In the genomic region with DNA sequence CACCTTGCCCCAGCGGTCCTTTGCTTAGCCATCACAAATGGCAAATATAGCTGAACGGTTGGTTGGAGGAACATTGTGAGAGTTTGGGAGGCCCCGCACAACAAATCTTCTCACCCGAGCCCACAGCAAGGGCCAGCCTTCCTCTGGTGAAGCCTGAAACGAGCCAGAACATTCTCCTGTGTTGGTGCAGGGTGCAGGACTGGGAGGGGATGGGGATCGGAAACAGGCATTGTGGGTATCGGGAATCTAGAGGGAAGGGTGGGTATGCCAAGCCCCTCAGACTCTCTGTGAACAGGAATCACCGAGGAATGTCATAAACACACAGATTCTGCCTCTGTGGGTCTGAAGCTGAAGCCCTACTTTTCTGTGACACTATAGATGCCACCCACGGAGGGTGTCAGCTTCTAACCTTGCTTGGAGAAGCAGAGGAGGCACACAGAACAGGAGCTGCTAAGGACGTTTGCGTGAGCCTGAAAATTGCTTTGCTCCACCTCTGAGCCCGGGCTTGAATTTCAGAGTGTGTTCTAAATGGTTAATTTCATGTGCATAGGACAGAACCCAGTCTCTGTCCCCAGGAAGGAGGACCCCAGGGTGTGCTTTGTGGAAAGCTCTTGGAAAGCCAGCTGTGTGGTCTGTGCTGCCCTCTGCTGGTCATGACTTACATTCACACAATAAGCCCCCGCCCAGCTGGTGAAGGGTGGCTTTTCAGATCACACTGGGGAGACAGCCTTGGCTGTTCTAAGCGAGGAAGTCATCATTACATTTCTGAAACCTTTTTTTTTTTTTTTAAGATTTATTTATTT, we compare ENCODE assay signal across 7 mouse cellular contexts. TPM values are rescaled to one million over a fixed set of nuclear protein-coding genes. Genes with fewer than 3 reads are reported as not detected.
DNase-seq lines count a peak whose midpoint lies in the region; ATAC-seq and TF ChIP-seq lines count a peak whose summit lies in the region.

No protein-coding gene starts in this region.

- no peak overlapping the region for H3K4me2 ChIP-seq in midbrain, embryonic 11.5 days

- H3K9ac ChIP-seq in midbrain, embryonic 11.5 days (ENCODE audit: low read length), result peak overlapping the region; percentile 24; the same call in 1 of the 2 replicates

- peak; percentile 74 to 92 for DNase-seq in adrenal gland, adult (ENCODE audit: inconsistent age in 2 of 2, low spot score in 1 of 2)
- DNase-seq in gastrocnemius, postnatal 14 days, result peak; percentile 62
- peak; percentile 79 for DNase-seq in induced T-regulatory cell, adult 2 months (ENCODE audit: low read depth)
- DNase-seq in left cerebral cortex, adult 8-10 months (ENCODE audit: low spot score in 2 of 2), result peak; percentile 37 to 55
- DNase-seq in midbrain, embryonic 11.5 days (ENCODE audit: low spot score, missing footprints), result peak; percentile 95
- peak; percentile 54 for DNase-seq in skeletal muscle tissue, adult 2 months (ENCODE audit: low read depth, low spot score)

- intact Hi-C loops in gastrocnemius, postnatal 14 days (cut with DNase I; ENCODE audit: low total_unique reads), result no loop called here

- H3K4me1 ChIP-seq in cortical plate, adult 2 months (ENCODE audit: control insufficient read depth, insufficient read depth, low read length), result no peaks in the 10 kb centered on the region
- peaks cover 3% of the 10 kb centered on the region; the same call in 1 of the 2 replicates for H3K4me1 ChIP-seq in midbrain, embryonic 11.5 days (ENCODE audit: control insufficient read depth, insufficient read depth, low read length)

- H3K27ac ChIP-seq in cortical plate, adult 2 months (ENCODE audit: insufficient read depth, low read length), result no peak overlapping the region
- no peak overlapping the region for H3K27ac ChIP-seq in midbrain, embryonic 11.5 days (ENCODE audit: low read depth, low read length)

- no peaks in the 10 kb centered on the region for H3K27me3 ChIP-seq in midbrain, embryonic 11.5 days (ENCODE audit: control insufficient read depth, insufficient read depth, low read length)

- TF ChIP-seq POLR2A in cortical plate, adult 2 months (IDR thresholded peaks at IDR 0.05; ENCODE audit: extremely low read depth, insufficient read depth, low read length), result no peak

- no peak overlapping the region for H3K4me3 ChIP-seq in cortical plate, adult 2 months (ENCODE audit: insufficient read depth, low read length)
- H3K4me3 ChIP-seq in midbrain, embryonic 11.5 days (ENCODE audit: low read depth, low read length), result no peak overlapping the region

- no peaks in the 10 kb centered on the region for H3K9me3 ChIP-seq in midbrain, embryonic 11.5 days (ENCODE audit: control insufficient read depth, low read length)

- peak; percentile 83; the same call in 1 of the 2 replicates for ATAC-seq in midbrain, embryonic 11.5 days (ENCODE audit: low FRiP score)

- H3K36me3 ChIP-seq in midbrain, embryonic 11.5 days (ENCODE audit: control insufficient read depth, insufficient read depth, low read length), result no peaks in the 10 kb centered on the region

- TF ChIP-seq CTCF in cortical plate, adult 2 months (IDR thresholded peaks at IDR 0.05; ENCODE audit: extremely low read depth, insufficient read depth, low read length), result peak; percentile 88

- 46% methylated on average over 14 of the region's 14 CpGs for WGBS in midbrain, embryonic 11.5 days

RNA-seq across cellular contexts. Expression of gene Akr1b8, which starts 7.6 kb away (rescaled TPM):
- polyA plus RNA-seq in cortical plate, adult 2 months (2012; rRNA removed), result 1.8 and 2.2 TPM in 2 replicates
- total RNA-seq in gastrocnemius, postnatal 14 days (2021), result 1 to 10 TPM; 2.8 to 5.0 TPM
- total RNA-seq in left cerebral cortex, adult 8-10 months (2022), result 1 to 10 TPM in 1 of 4 experiments, under 1 TPM in 2, not detected in 1; 0.89 to 1.2 (median 0.89) TPM
- 23.0 and 25.5 TPM in 2 replicates for polyA plus RNA-seq in midbrain, embryonic 11.5 days (2014; fragmentation: Nextera tagmentation; extraction: Ambion mirVana)

RNA-seq across cellular contexts. Expression of gene Akr1b3, which starts 29.0 kb away (rescaled TPM):
- 89.9 and 97.8 TPM in 2 replicates for polyA plus RNA-seq in cortical plate, adult 2 months (2012; rRNA removed)
- total RNA-seq in gastrocnemius, postnatal 14 days (2021), result 100 to 1,000 TPM; 202 to 210 TPM
- 10 to 100 TPM; 42.7 to 55.3 (median 49.4) TPM for total RNA-seq in left cerebral cortex, adult 8-10 months (2022)
- polyA plus RNA-seq in midbrain, embryonic 11.5 days (2014; fragmentation: Nextera tagmentation; extraction: Ambion mirVana), result 216 and 221 TPM in 2 replicates

RNA-seq across cellular contexts. Expression of gene Akr1b10, which starts 37.7 kb away (rescaled TPM):
- 29.7 and 33.2 TPM in 2 replicates for polyA plus RNA-seq in cortical plate, adult 2 months (2012; rRNA removed)
- 10 to 100 TPM; 36.4 to 50.5 TPM for total RNA-seq in gastrocnemius, postnatal 14 days (2021)
- total RNA-seq in left cerebral cortex, adult 8-10 months (2022), result 10 to 100 TPM; 22.6 to 27.2 (median 23.6) TPM
- polyA plus RNA-seq in midbrain, embryonic 11.5 days (2014; fragmentation: Nextera tagmentation; extraction: Ambion mirVana), result 11.7 and 14.2 TPM in 2 replicates
